Mouse (Mus musculus) hindbrain, postnatal 0 days (tissue): Measurements from ENCODE around the gene Snip1. TPM values are rescaled to one million over a fixed set of nuclear protein-coding genes. Genes with fewer than 3 reads are reported as not detected.

ENCODE experiments used
- ATAC-seq: fragments of 200-750 bp; cut with Nextera tagmentation; 2 replicates; pipeline ENCODE4 v1.8.0; 2017; ENCODE audit warnings: mild to moderate bottlenecking, moderate TSS enrichment, moderate library complexity
- DNase-seq: peaks from one replicate; pipeline ENCODE4 v3.0.0-alpha.2; 2015; ENCODE audit warnings: low spot score
- H3K27ac ChIP-seq: fragments of 300-500 bp; sonication (generic); 2 replicates; pipeline ENCODE4 v1.5.1; 2014; ENCODE audit warnings: mild to moderate bottlenecking
- H3K27me3 ChIP-seq: fragments of 300-500 bp; sonication (generic); 2 replicates; pipeline ENCODE4 v1.6.1; 2014; ENCODE audit warnings: low read length, mixed read lengths; ENCODE audit not compliant: insufficient read depth
- H3K36me3 ChIP-seq: fragments of 300-500 bp; sonication (generic); 2 replicates; pipeline ENCODE4 v1.6.1; 2014; ENCODE audit warnings: low read length, mixed read lengths; ENCODE audit not compliant: insufficient read depth
- H3K4me1 ChIP-seq: fragments of 300-500 bp; sonication (generic); 2 replicates; pipeline ENCODE4 v1.6.1; 2014; ENCODE audit warnings: antibody characterized with exemption, low read length, mixed read lengths; ENCODE audit not compliant: insufficient read depth
- H3K4me2 ChIP-seq: fragments of 300-500 bp; sonication (generic); 2 replicates; pipeline ENCODE4 v1.6.1; 2014; ENCODE audit warnings: low read depth, mild to moderate bottlenecking, low read length, moderate library complexity, mixed read lengths
- H3K4me3 ChIP-seq: fragments of 300-500 bp; sonication (generic); 2 replicates; pipeline ENCODE4 v1.5.1; 2014; ENCODE audit warnings: low read length
- H3K9ac ChIP-seq: fragments of 300-500 bp; sonication (generic); replicated peaks from 2 replicates; pipeline ENCODE4 v1.6.1; 2014; ENCODE audit warnings: mild to moderate bottlenecking, low read length, moderate library complexity, mixed read lengths
- H3K9me3 ChIP-seq: fragments of 300-500 bp; sonication (generic); 2 replicates; pipeline ENCODE4 v1.6.1; 2016; ENCODE audit warnings: low read length, mixed read lengths
- CTCF ChIP-seq: IDR thresholded peaks from 2 replicates; pipeline ENCODE4 v1.5.1; 2016; ENCODE audit warnings: antibody characterized with exemption, control low read depth, low read depth
- WGBS: fragments of 180-500 bp; shearing (Covaris S2); extraction: QIAGEN DNeasy Blood & Tissue Kit; methylation state at CpG from one replicate; pipeline ENCODE4 v1.1.7; 2014; 5-methylcytosine and 5-hydroxymethylcytosine counted together
- polyA plus RNA-seq: library from polyadenylated mRNA; unstranded; fragments of >200 nt; fragmentation: Nextera tagmentation; extraction: Ambion mirVana; gene quantifications from 2 replicates; pipeline ENCODE4 v1.2.1, GENCODE M21; 2015
- total RNA-seq: library from RNA; depleted of rRNA; stranded (reverse); fragments of >200 nt; gene quantifications from 2 replicates; pipeline ENCODE4 v1.2.3, GENCODE M21; 2014

Gene Snip1
- total and polyA plus RNA-seq, 2 experiments from 2014 or later = 16.3 to 29.2 TPM

GRCm38 (mm10) chr4:125099458-125099857 lies 33.0 kb downstream of the Snip1 start:
- no peak overlapping the region for H3K9ac ChIP-seq
- ATAC-seq = peak; percentile 77
- no peaks in the 10 kb centered on the region for H3K4me1 ChIP-seq
- peaks cover 14% of the 10 kb centered on the region; the same call in 1 of the 2 replicates for H3K36me3 ChIP-seq
- no peaks in the 10 kb centered on the region for H3K27me3 ChIP-seq
- H3K4me3 ChIP-seq = no peak overlapping the region
- 7% methylated on average over 8 of the region's 8 CpGs for WGBS
- DNase-seq = peak; percentile 89
- H3K9me3 ChIP-seq = no peaks in the 10 kb centered on the region
- H3K4me2 ChIP-seq = no peak overlapping the region
- peak; percentile 98 for TF ChIP-seq CTCF
- no peak overlapping the region for H3K27ac ChIP-seq

GRCm38 (mm10) chr4:125101334-125101733 lies 34.9 kb downstream of the Snip1 start:
- Histone ChIP-seq H3K4me1 (no peaks in the 10 kb centered on the region), H3K9ac (no peak overlapping the region), H3K4me2 (no peak overlapping the region), H3K27me3 (no peaks in the 10 kb centered on the region), H3K4me3 (no peak overlapping the region), H3K9me3 (no peaks in the 10 kb centered on the region), H3K36me3 (peaks cover 14% of the 10 kb centered on the region; the same call in 1 of the 2 replicates), H3K27ac (no peak overlapping the region)
- DNase-seq = no peak
- 70% methylated on average over 13 of the region's 13 CpGs for WGBS
- no peak for ATAC-seq
- no peak for TF ChIP-seq CTCF

GRCm38 (mm10) chr4:125105354-125105753 lies 38.9 kb downstream of the Snip1 start:
- Histone ChIP-seq H3K27ac (no peak overlapping the region), H3K4me2 (no peak overlapping the region), H3K4me3 (no peak overlapping the region), H3K36me3 (peaks cover 26% of the 10 kb centered on the region), H3K9ac (no peak overlapping the region), H3K4me1 (no peaks in the 10 kb centered on the region), H3K9me3 (no peaks in the 10 kb centered on the region), H3K27me3 (no peaks in the 10 kb centered on the region)
- DNase-seq (no peak), ATAC-seq (no peak)
- TF ChIP-seq CTCF = no peak
- WGBS = 94% methylated on average over 9 of the region's 9 CpGs

GRCm38 (mm10) chr4:125114638-125115037 lies 48.2 kb downstream of the Snip1 start:
- peak; percentile 87 for TF ChIP-seq CTCF

GRCm38 (mm10) chr4:125115081-125115480 lies 48.6 kb downstream of the Snip1 start:
- H3K27ac ChIP-seq = peak overlapping the region; percentile 58; the same call in 1 of the 2 replicates
- H3K4me1 ChIP-seq = peaks cover 12% of the 10 kb centered on the region; the same call in 1 of the 2 replicates
- H3K4me2 ChIP-seq = no peak overlapping the region
- no peak overlapping the region for H3K4me3 ChIP-seq
- H3K36me3 ChIP-seq = peaks cover 9% of the 10 kb centered on the region; the same call in 1 of the 2 replicates
- TF ChIP-seq CTCF = no peak
- H3K9me3 ChIP-seq = no peaks in the 10 kb centered on the region
- H3K9ac ChIP-seq = no peak overlapping the region
- H3K27me3 ChIP-seq = no peaks in the 10 kb centered on the region
- ATAC-seq (0 out of 2 replicates have a peak, but pooled peaks have one; percentile 7), DNase-seq (no peak)
- 74% methylated on average over 4 of the region's 4 CpGs for WGBS

More at GRCm38 (mm10) chr4:125114638-125115037, 48.2 kb downstream of the Snip1 start:
- WGBS = 9% methylated on average over 6 of the region's 6 CpGs
- H3K27ac ChIP-seq = no peak overlapping the region
- no peaks in the 10 kb centered on the region for H3K27me3 ChIP-seq
- H3K36me3 ChIP-seq = peaks cover 12% of the 10 kb centered on the region
- no peak overlapping the region for H3K4me3 ChIP-seq
- H3K4me2 ChIP-seq = no peak overlapping the region
- no peaks in the 10 kb centered on the region for H3K9me3 ChIP-seq
- ATAC-seq (peak; percentile 68), DNase-seq (peak; percentile 87)
- H3K4me1 ChIP-seq = peaks cover 12% of the 10 kb centered on the region; the same call in 1 of the 2 replicates
- H3K9ac ChIP-seq = no peak overlapping the region

- DNase-seq (peak; percentile 34), ATAC-seq (no peak)
- H3K4me1 ChIP-seq = peaks cover 12% of the 10 kb centered on the region; the same call in 1 of the 2 replicates
- 0 out of 2 replicates have a peak overlapping the region, but pooled peaks have one; percentile 5 for H3K9ac ChIP-seq
- 34% methylated on average over 6 of the region's 6 CpGs for WGBS
- H3K36me3 ChIP-seq = peaks cover 9% of the 10 kb centered on the region; the same call in 1 of the 2 replicates
- H3K27me3 ChIP-seq = no peaks in the 10 kb centered on the region
- H3K4me3 ChIP-seq = no peak overlapping the region
- peak overlapping the region; percentile 58; the same call in 1 of the 2 replicates for H3K27ac ChIP-seq
- no peak overlapping the region for H3K4me2 ChIP-seq
- no peak for TF ChIP-seq CTCF
- H3K9me3 ChIP-seq = no peaks in the 10 kb centered on the region
These were observed 49.2 kb downstream of the Snip1 start for GRCm38 (mm10) chr4:125115710-125116089.
